Mouse (Mus musculus) right cerebral cortex, adult 2 months (tissue): ENCODE data around the gene Pip4p1.
"Not testable (repeated sequence)": the region's sequence is repeated elsewhere in the genome, so short reads cannot be mapped to it uniquely, and the experiment has no call there.

Experiments
- DNase-seq, 2 experiments: peaks; one replicate each; pipeline ENCODE4 v3.0.0; 2021 to 2022; ENCODE audit warnings: low spot score in 2 of 2

The Pip4p1 gene

GRCm38 (mm10) chr14:50938940-50939339, 8.3 kb upstream of the Pip4p1 start:
- no peak for DNase-seq

GRCm38 (mm10) chr14:50938119-50938908, 7.7 kb upstream of the Pip4p1 start:
- no peak for DNase-seq

GRCm38 (mm10) chr14:50936649-50937048, 6.0 kb upstream of the Pip4p1 start:
- no peak for DNase-seq

- DNase-seq: no peak
Measured at GRCm38 (mm10) chr14:50931493-50932020, 901 bp upstream of the Pip4p1 start.

GRCm38 (mm10) chr14:50930377-50930753, 291 bp downstream of the Pip4p1 start:
- peak; percentile 34 to 52 for DNase-seq

- no peak for DNase-seq
Measured at GRCm38 (mm10) chr14:50929951-50930350, 705 bp downstream of the Pip4p1 start.

- DNase-seq: no peak
Measured at GRCm38 (mm10) chr14:50927366-50927765, 3.3 kb downstream of the Pip4p1 start.

- DNase-seq: peak in 1 of 2 experiments; percentile 31
Measured at GRCm38 (mm10) chr14:50925111-50925920, 5.3 kb downstream of the Pip4p1 start.

- DNase-seq: peak; percentile 97 to 99
Measured at GRCm38 (mm10) chr14:50924281-50925064, 6.2 kb downstream of the Pip4p1 start, which contains the start of the genes Osgep and Apex1. Osgep (minus strand) TSS chr14:50924893. Apex1 (plus strand) TSS chr14:50924968.

- not testable (repeated sequence) for DNase-seq
Measured at GRCm38 (mm10) chr14:50923437-50923836, 7.2 kb downstream of the Pip4p1 start.

- no peak for DNase-seq
Measured at GRCm38 (mm10) chr14:50911356-50911755, 19.3 kb downstream of the Pip4p1 start.

GRCm38 (mm10) chr14:50908126-50908525, 22.5 kb downstream of the Pip4p1 start:
- no peak for DNase-seq

- not testable (repeated sequence) for DNase-seq
Measured at GRCm38 (mm10) chr14:50905327-50905726, 25.3 kb downstream of the Pip4p1 start.

GRCm38 (mm10) chr14:50904828-50905129, 25.9 kb downstream of the Pip4p1 start:
- DNase-seq: no peak

GRCm38 (mm10) chr14:50903973-50904827, 26.5 kb downstream of the Pip4p1 start:
- DNase-seq: no peak

GRCm38 (mm10) chr14:50897992-50898391, 32.7 kb downstream of the Pip4p1 start:
- DNase-seq: not testable (repeated sequence)

- DNase-seq: peak in 1 of 2 experiments; percentile 3
Measured at GRCm38 (mm10) chr14:50897374-50897765, 33.3 kb downstream of the Pip4p1 start, which contains the start of gene Klhl33. Klhl33 (minus strand) TSS chr14:50897507.

GRCm38 (mm10) chr14:50896747-50897373, 33.8 kb downstream of the Pip4p1 start:
- DNase-seq: peak; percentile 41 to 44

GRCm38 (mm10) chr14:50895985-50896746, 34.5 kb downstream of the Pip4p1 start:
- peak; percentile 30 to 32 for DNase-seq
